Mouse (Mus musculus): Measurements from ENCODE around the gene Tcaim. TPM values are rescaled to one million over a fixed set of nuclear protein-coding genes. Genes with fewer than 3 reads are reported as not detected.

Tcaim gene
- 13.7 TPM for total RNA-seq (2023)

GRCm38 (mm10) chr9:122805053-122805844, at the start of gene Tcaim:
Gene Tcaim (plus strand): TSS chr9:122805539.

GRCm38 (mm10) chr9:122843760-122844159, 38.4 kb downstream of the Tcaim start, which contains the start of gene Gm35549:
Gene Gm35549 (minus strand): TSS chr9:122844035.

GRCm38 (mm10) chr9:122865697-122866166, 60.4 kb downstream of the Tcaim start, which contains the start of gene Zfp445:
Gene Zfp445 (minus strand): TSS chr9:122866006.

GRCm38 (mm10) chr9:122885385-122885784, 80.0 kb downstream of the Tcaim start, which contains the start of gene Zkscan7:
Gene Zkscan7 (plus strand): TSS chr9:122885685.

Other genes with a start within 250 kb of the Tcaim start
- not detected for gene Topaz1, start 58.2 kb upstream of the Tcaim start, total RNA-seq (2023)
- gene Gm35549, start 38.5 kb downstream of the Tcaim start, total RNA-seq (2023): not detected
- gene Zfp445, start 60.5 kb downstream of the Tcaim start, total RNA-seq (2023): 114 TPM
- 4.0 TPM for gene Zkscan7, start 80.1 kb downstream of the Tcaim start, total RNA-seq (2023)
- not detected for gene Zfp105, start 117.5 kb downstream of the Tcaim start, total RNA-seq (2023)
- 30.9 TPM for gene 1110059G10Rik, start 145.5 kb downstream of the Tcaim start, total RNA-seq (2023)
- gene Kif15, start 145.5 kb downstream of the Tcaim start, total RNA-seq (2023): 2.2 TPM
- gene Tmem42, start 215.8 kb downstream of the Tcaim start, total RNA-seq (2023): 30.4 TPM
- 2.0 TPM for gene Tgm4, start 229.2 kb downstream of the Tcaim start, total RNA-seq (2023)

All from CD4-positive naive resting alpha-beta T cell, adult 57 days (primary cell).